In the genomic region with DNA sequence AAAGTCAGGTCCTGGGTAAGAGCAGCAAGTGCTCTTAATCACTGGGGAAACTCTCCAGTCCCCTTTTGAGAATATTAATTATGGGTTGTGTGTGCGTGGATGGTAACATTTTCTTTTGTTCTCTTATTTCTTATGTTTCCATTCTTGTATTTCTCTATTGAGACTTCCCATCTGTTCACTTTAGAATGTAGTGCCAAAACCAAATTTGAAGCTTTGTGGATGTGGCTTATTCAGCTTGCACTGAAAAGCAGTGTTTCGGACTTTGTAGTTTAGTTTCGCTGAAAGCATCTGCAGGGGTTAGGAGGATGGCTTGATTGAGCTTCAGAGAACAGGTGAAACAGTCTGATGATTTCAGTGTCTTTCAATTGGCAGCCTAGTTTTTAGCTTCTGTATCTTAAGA, we compare ENCODE assay signal across 23 mouse cellular contexts.
"Had no signal": no experiment of that assay in that cellular context is flagged by ENCODE, and none has a peak within 500 bp of the region (broad histone marks: within the 10 kb centered on the region; RNA-seq: fewer than 3 reads in every experiment).

No protein-coding gene starts in this region.

- H3K36me3 ChIP-seq: heart, embryonic 12.5 days; hindbrain, embryonic 13.5 days; hindbrain, embryonic 15.5 days; limb, embryonic 15.5 days had no signal

- H3K27ac ChIP-seq: gastrocnemius, adult 2 months; heart, embryonic 10.5 days; hindbrain, embryonic 13.5 days; hindbrain, embryonic 15.5 days; hindbrain, postnatal 0 days; limb, embryonic 13.5 days; limb, embryonic 15.5 days; liver, embryonic 12.5 days; liver, embryonic 14.5 days had no signal

- H3K4me1 ChIP-seq: heart, embryonic 10.5 days; heart, embryonic 12.5 days; hindbrain, embryonic 13.5 days; hindbrain, embryonic 15.5 days; limb, embryonic 13.5 days; limb, embryonic 15.5 days had no signal

- DNase-seq: gastrocnemius, adult 2 months; gastrocnemius, postnatal 10 days; gastrocnemius, postnatal 25 days; heart, adult 18-20 months; heart, postnatal 10 days; kidney, adult 11 months; kidney, adult 2 months; kidney, adult 9 months; kidney, postnatal 10 days; kidney, postnatal 36 days; layer of hippocampus, adult 9-11 months; layer of hippocampus, postnatal 36 days; left cerebral cortex, postnatal 4 days had no signal

- ATAC-seq: hindbrain, postnatal 0 days; intestine, embryonic 16.5 days; liver, embryonic 12.5 days had no signal

- H3K9me3 ChIP-seq: heart, embryonic 10.5 days; heart, embryonic 12.5 days; hindbrain, embryonic 13.5 days; hindbrain, embryonic 15.5 days; limb, embryonic 13.5 days; limb, embryonic 15.5 days; liver, embryonic 12.5 days had no signal

- H3K4me2 ChIP-seq: heart, embryonic 12.5 days; hindbrain, embryonic 13.5 days; hindbrain, embryonic 15.5 days; limb, embryonic 13.5 days; limb, embryonic 15.5 days; liver, embryonic 12.5 days had no signal

- H3K9ac ChIP-seq: heart, embryonic 12.5 days; hindbrain, embryonic 13.5 days; hindbrain, embryonic 15.5 days; limb, embryonic 13.5 days; limb, embryonic 15.5 days; liver, embryonic 12.5 days; liver, embryonic 14.5 days had no signal

- H3K4me3 ChIP-seq: gastrocnemius, adult 2 months; heart, embryonic 10.5 days; heart, embryonic 12.5 days; hindbrain, embryonic 13.5 days; hindbrain, embryonic 15.5 days; limb, embryonic 13.5 days; limb, embryonic 15.5 days; liver, embryonic 12.5 days had no signal

- H3K27me3 ChIP-seq: heart, embryonic 12.5 days; hindbrain, embryonic 13.5 days; hindbrain, embryonic 15.5 days; limb, embryonic 13.5 days; limb, embryonic 15.5 days; liver, embryonic 12.5 days had no signal
